Mouse (Mus musculus) cerebellum, postnatal 14 days (tissue): ENCODE data around the gene Gpsm2.
A peak's percentile ranks its signal among the peaks of the same experiment; 100 is the strongest.

Source experiments
- DNase-seq, 2 experiments: peaks; one replicate each; pipeline ENCODE4 v3.0.0; 2021; ENCODE audit warnings: mixed read lengths in 2 of 2

Gpsm2 gene

DNA sequence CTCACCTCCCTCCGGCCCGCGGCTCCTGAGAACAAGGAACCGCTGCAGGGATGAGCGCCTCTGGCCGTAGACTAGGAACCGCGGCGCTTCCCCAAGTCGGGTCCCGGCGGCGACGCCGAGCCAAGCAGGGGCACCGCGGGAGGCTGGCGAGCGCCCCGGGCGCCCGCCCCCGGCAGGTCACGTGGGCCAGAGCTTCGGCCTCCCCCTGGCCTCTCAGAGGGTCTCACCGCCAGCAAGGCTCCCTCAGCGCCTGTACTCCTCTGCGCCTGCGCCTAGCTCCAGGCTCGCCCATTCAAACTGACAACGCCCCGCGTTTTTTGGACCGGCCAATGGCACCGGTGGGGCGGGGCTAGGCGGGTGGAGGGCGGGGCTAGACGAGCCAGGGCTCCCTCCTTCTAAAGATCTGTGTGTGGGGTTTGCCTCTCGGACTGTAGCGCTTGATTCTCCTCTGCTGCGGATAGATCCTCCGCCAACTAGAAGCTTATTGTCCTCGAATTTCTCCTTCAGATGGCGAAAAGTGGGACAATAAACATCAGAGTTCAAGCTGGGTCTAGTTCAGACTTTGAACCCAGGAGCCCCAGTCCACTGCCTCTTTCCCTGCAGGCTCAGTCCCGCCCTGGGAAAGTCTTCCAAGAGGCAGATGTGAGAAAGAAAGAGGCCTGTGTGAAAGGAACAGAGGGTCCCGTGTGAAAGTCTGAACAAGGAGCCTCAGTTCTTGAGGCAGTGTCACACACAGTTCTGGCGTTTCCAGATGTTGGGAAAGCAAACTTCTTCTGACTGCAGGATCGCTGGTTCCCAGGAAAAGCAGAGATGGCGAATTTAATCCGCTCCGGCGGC lies at the start of gene Gpsm2:
Gpsm2 (minus strand) TSS at position 274 of the 837 bp plus-strand sequence.
- peak; percentile 96 to 97 for DNase-seq

- peak; percentile 65 to 68 for DNase-seq
Measured at GRCm38 (mm10) chr3:108770725-108771368, 48.7 kb upstream of the Gpsm2 start.

DNA sequence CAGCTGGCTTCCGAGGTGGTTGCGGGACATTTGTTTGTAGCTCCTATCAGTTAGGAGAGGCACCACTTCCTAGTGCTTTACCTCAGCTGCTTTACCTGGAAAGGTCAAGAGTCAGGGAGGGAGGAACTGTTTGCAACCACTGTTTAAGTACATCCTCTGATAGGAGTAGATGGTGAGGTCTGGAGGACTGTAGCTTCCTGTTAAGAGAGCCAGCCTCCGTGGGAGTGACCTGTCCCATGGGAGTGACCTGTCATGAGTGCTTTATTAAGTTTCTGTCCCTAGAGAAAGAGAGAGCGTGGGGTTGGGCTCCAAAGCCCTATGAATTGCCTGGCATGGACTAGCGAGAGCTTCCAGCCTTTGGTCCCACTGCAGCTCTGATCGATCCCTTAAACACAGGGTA lies 47.4 kb upstream of the Gpsm2 start:
- DNase-seq, result no peak

GRCm38 (mm10) chr3:108767416-108767815 lies 45.3 kb upstream of the Gpsm2 start:
- DNase-seq, result no peak

- no peak for DNase-seq
Measured at GRCm38 (mm10) chr3:108766943-108767342, 44.8 kb upstream of the Gpsm2 start.

DNA sequence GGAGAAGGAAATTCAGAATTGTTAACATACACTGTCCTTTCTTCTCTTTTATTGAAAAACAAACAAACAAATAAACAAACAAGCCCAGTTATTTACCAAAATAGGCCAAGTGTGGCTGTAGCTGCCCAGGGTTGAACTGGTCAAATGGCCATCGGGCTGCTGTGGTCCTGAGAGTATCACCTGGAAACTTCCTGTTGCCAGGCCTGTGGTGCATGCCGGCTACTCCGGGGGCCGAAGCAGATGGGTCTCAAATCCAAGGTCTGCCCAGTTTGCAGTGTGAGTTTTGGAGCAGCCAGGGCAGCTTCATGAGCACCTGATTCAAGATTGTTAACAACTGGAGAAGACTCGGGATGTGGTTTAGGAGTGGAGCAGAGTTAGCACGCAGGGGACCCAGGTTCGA lies 43.4 kb upstream of the Gpsm2 start:
- DNase-seq, result no peak

- DNase-seq, result peak; percentile 16 to 37
Measured at GRCm38 (mm10) chr3:108764976-108765375, 42.9 kb upstream of the Gpsm2 start.

- DNase-seq, result no peak
Measured at GRCm38 (mm10) chr3:108763691-108764090, 41.6 kb upstream of the Gpsm2 start.

GRCm38 (mm10) chr3:108762597-108763111 lies 40.5 kb upstream of the Gpsm2 start:
- no peak for DNase-seq

- DNase-seq, result no peak
Measured at GRCm38 (mm10) chr3:108759566-108760420, 37.7 kb upstream of the Gpsm2 start.

- DNase-seq, result no peak
Measured at GRCm38 (mm10) chr3:108757570-108757969, 35.5 kb upstream of the Gpsm2 start.

GRCm38 (mm10) chr3:108756131-108756530 lies 34.0 kb upstream of the Gpsm2 start:
- DNase-seq, result no peak

DNA sequence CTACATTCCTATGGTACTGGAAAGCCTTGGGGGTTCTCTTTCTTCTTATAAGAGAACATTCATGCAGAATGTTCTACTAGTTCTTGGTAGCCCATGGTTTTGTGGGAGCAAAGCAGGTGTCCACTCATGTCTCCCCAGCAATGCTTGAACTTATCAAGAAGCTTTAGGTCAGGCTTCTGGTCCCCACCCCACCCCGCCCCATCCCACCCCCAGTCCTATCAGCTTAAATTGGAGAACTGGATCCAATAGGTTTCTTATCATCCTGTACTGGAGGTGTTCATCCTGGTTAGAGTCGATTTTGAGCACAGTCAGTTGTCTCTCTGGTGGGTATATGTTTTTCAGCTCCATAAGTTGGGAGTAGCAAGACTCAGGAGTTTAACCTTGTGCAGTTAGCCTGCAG lies 33.4 kb upstream of the Gpsm2 start:
- no peak for DNase-seq

- DNase-seq, result no peak
Measured at GRCm38 (mm10) chr3:108754541-108754940, 32.4 kb upstream of the Gpsm2 start.

DNA sequence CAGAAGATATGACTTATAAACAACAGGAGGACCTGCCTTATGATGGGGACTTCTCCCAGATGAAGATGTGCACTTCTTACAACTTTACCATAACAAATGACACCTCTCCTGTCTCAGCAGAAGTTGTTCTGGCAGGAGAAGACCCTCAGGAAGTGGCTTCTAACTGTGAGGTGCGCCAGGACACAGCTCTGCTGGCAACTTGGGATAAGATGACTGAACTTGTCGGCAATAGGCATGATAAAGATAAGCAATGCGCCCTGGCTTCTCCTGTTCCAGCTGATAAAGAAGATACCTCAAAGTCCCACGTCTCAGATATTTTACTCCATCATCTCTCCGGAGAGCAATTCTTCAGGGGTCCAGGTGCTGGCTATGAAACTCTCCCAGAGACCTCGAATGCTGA lies 29.6 kb upstream of the Gpsm2 start:
- DNase-seq, result no peak

- no peak for DNase-seq
Measured at GRCm38 (mm10) chr3:108751061-108751460, 29.0 kb upstream of the Gpsm2 start.

- DNase-seq, result no peak
Measured at GRCm38 (mm10) chr3:108744060-108744459, 22.0 kb upstream of the Gpsm2 start.

GRCm38 (mm10) chr3:108739045-108739708 lies 17.1 kb upstream of the Gpsm2 start, which contains the start of gene Aknad1:
Gene Aknad1, plus strand, starts transcription at chr3:108739658.
- DNase-seq, result no peak

DNA sequence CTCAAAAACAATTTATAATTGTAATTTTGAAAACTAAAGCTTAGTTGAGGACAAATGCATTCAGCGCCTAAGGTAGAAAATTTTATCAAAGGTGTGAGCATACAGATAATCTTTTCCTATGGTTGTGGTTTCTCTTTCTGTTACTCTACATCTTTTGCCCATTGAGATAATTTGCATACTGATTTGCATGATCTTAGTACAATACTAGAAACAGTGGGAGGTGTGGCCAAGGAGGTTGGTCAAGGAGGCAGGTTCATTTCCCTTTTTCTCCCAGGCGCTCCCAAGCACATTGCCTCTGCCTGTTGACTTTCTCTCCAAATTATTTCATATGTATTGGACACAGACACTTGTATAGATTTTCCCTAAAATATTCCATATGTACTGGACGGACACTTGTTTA lies 15.7 kb upstream of the Gpsm2 start:
- no peak for DNase-seq

GRCm38 (mm10) chr3:108730316-108730715 lies 8.2 kb upstream of the Gpsm2 start:
- DNase-seq, result no peak

DNA sequence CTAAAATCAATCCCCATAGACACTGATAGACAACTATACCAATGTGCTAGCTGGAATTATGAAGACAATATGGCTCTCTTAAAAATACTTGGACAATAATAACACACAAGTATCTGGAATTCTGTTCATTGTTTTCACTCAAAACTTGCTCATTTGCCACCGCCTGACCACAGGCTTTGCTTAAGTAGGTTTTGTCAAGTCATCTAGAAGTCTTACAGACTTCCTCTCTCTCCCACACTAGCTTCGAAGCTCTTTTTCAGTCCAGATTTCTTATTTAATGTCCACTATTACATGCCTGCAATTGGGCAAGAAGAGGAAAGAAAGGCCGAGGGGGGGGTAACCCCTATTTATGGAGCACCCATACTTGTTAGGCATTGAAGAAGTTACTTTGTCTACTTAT lies 5.7 kb upstream of the Gpsm2 start:
- DNase-seq, result no peak

GRCm38 (mm10) chr3:108727344-108727743 lies 5.2 kb upstream of the Gpsm2 start:
- no peak for DNase-seq
